Comparison of ENCODE assay signal across 8 mouse cellular contexts in genomic region chr19:6057313-6058096, GRCm38 (mm10). TPM values are rescaled to one million over a fixed set of nuclear protein-coding genes. Genes with fewer than 3 reads are reported as not detected.
DNase-seq lines count a peak whose midpoint lies in the region; ATAC-seq and TF ChIP-seq lines count a peak whose summit lies in the region.

Gene Mrpl49 (minus strand): TSS chr19:6057785.
Gene Fau (plus strand): TSS chr19:6057844.

- peak; percentile 83; the same call in 1 of the 2 replicates for TF ChIP-seq POLR2A in cortical plate, adult 2 months (IDR thresholded peaks at IDR 0.05; ENCODE audit: extremely low read depth, insufficient read depth, low read length)

- peaks cover 5% of the 10 kb centered on the region; the same call in 1 of the 2 replicates for H3K4me1 ChIP-seq in cortical plate, adult 2 months (ENCODE audit: control insufficient read depth, insufficient read depth, low read length)

- ATAC-seq in activated CD4-positive, CD25-positive, alpha-beta regulatory T cell, adult 4 months: peak; percentile 68
- peak; percentile 78 for ATAC-seq in megakaryocyte progenitor cell, adult 5-6 weeks (replicated peaks; ENCODE audit: poor library complexity)

- no peak for TF ChIP-seq CTCF in cortical plate, adult 2 months (IDR thresholded peaks at IDR 0.05; ENCODE audit: extremely low read depth, insufficient read depth, low read length)

- H3K27ac ChIP-seq in cortical plate, adult 2 months (ENCODE audit: insufficient read depth, low read length): peak within 1 kb of the TSS; percentile 66

- peak within 1 kb of the TSS; percentile 57 for H3K4me3 ChIP-seq in cortical plate, adult 2 months (ENCODE audit: insufficient read depth, low read length)

- DNase-seq in gastrocnemius, postnatal 10 days: peak; percentile 99
- DNase-seq in induced T-regulatory cell, adult 2 months (ENCODE audit: low read depth): peak; percentile 98
- peak; percentile 95 to 98 for DNase-seq in left cerebral cortex, adult 9 months (ENCODE audit: low spot score in 2 of 2)
- peak; percentile 100 for DNase-seq in right cerebral cortex, postnatal 14 days
- DNase-seq in urinary bladder, postnatal 36 days (ENCODE audit: low spot score in 2 of 2): peak; percentile 98 to 99

RNA-seq across cellular contexts. Expression of gene Mrpl49, which starts in this region (rescaled TPM):
- polyA plus RNA-seq in activated CD4-positive, CD25-positive, alpha-beta regulatory T cell, adult 4 months (2017; shearing (Covaris generic)): 10 to 100 TPM; 31.3 to 38.5 TPM
- 41.4 and 44.4 TPM in 2 replicates for polyA plus RNA-seq in cortical plate, adult 2 months (2012; rRNA removed)
- 10 to 100 TPM; 34.1 to 36.3 TPM for total RNA-seq in gastrocnemius, postnatal 10 days (2021)
- total RNA-seq in megakaryocyte progenitor cell, adult 5-6 weeks (2015): 44.4 and 53.5 TPM in 2 replicates
- total RNA-seq in megakaryocyte progenitor cell, adult 5-6 weeks (2017): 31.9 and 38.4 TPM in 2 replicates

RNA-seq across cellular contexts. Expression of gene Fau, which starts in this region (rescaled TPM):
- 1,000 to 10,000 TPM; 2,454 to 3,437 TPM for polyA plus RNA-seq in activated CD4-positive, CD25-positive, alpha-beta regulatory T cell, adult 4 months (2017; shearing (Covaris generic))
- polyA plus RNA-seq in cortical plate, adult 2 months (2012; rRNA removed): 920 and 922 TPM in 2 replicates
- 100 to 1,000 TPM; 669 to 708 TPM for total RNA-seq in gastrocnemius, postnatal 10 days (2021)
- total RNA-seq in megakaryocyte progenitor cell, adult 5-6 weeks (2015): 1,814 and 1,841 TPM in 2 replicates
- 1,690 and 2,042 TPM in 2 replicates for total RNA-seq in megakaryocyte progenitor cell, adult 5-6 weeks (2017)

Comparison
In these comparisons a context has a peak if more than half of its experiments do, and no peak if none do; other contexts are left out.
1. Peak in every context shown above with its lines: DNase-seq, ATAC-seq, H3K4me3 ChIP-seq and H3K27ac ChIP-seq.